Mouse (Mus musculus): ENCODE measurements around the gene Il1rl2. TPM values are rescaled to one million over a fixed set of nuclear protein-coding genes. Genes with fewer than 3 reads are reported as not detected.

Gene Il1rl2
- total and polyA plus RNA-seq, 3 experiments: 0.04 to 0.08 TPM; not detected in 1

DNA sequence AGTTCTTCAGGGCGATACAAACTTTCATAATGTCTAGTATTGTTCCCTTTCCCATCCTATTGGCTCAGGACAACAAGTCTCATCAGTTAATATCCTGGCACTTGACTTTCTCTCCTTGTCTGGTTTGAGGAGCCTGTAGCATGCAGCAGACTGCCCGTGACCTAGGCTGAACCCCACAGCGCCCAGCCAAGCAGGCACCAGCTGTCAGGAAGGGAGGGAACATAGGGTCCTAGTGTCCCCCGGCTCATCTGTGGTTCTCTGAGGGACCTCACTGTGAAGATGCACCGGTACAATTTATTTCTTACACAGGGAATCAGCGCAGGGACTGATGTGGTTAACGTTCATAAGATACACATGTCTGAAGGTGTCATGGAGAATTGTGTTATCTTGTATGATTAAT is 52.3 kb downstream of the Il1rl2 start:
- Histone ChIP-seq H3K79me2 (ENCODE audit: control insufficient read depth, insufficient read depth, low read length, poor library complexity) (no peaks in the 10 kb centered on the region), H3K27ac (ENCODE audit: control insufficient read depth, low read depth, low read length) (no peak overlapping the region), H3K4me1 (ENCODE audit: control insufficient read depth in 1 of 2, insufficient read depth in 2 of 2, low read length in 2 of 2) (no peaks in the 10 kb centered on the region), H3K9me3 (replicated peaks; ENCODE audit: insufficient read depth, low read length) (no peaks in the 10 kb centered on the region), H3K4me3 (ENCODE audit: control insufficient read depth in 1 of 2, insufficient read depth in 1 of 2, low read depth in 2 of 2, low read length in 2 of 2) (no peak overlapping the region), H3K27me3 (ENCODE audit: control insufficient read depth in 1 of 2, insufficient read depth in 2 of 2, low read length in 2 of 2) (no peaks in the 10 kb centered on the region), H3K9ac (ENCODE audit: control insufficient read depth, low read depth, low read length, poor library complexity, severe bottlenecking) (no peak overlapping the region), H3K36me3 (ENCODE audit: control insufficient read depth in 1 of 2, insufficient read depth in 2 of 2, low read length in 2 of 2) (no peaks in the 10 kb centered on the region)
- TF ChIP-seq NELFE (IDR thresholded peaks at IDR 0.05; ENCODE audit: low read depth, low read length) (no peak), ZMIZ1 (IDR thresholded peaks at IDR 0.05; ENCODE audit: low read depth, low read length) (no peak), CTCF (IDR thresholded peaks at IDR 0.05 in 2 of 3, conservative IDR thresholded peaks at IDR 0.05 in 1 of 3; ENCODE audit: control insufficient read depth in 1 of 3, insufficient read depth in 1 of 3, low read depth in 2 of 3, low read length in 3 of 3, poor library complexity in 1 of 3, severe bottlenecking in 1 of 3) (no peak), HCFC1 (IDR thresholded peaks at IDR 0.05; ENCODE audit: low read depth, low read length) (no peak), EP300 (IDR thresholded peaks at IDR 0.05; ENCODE audit: low read depth in 1 of 2, low read length in 2 of 2) (no peak), MYB (IDR thresholded peaks at IDR 0.05; ENCODE audit: low read depth, low read length) (no peak), TAL1 (IDR thresholded peaks at IDR 0.05; ENCODE audit: low read length) (no peak)
- no peak for DNase-seq (ENCODE audit: low read depth, low spot score)

DNA sequence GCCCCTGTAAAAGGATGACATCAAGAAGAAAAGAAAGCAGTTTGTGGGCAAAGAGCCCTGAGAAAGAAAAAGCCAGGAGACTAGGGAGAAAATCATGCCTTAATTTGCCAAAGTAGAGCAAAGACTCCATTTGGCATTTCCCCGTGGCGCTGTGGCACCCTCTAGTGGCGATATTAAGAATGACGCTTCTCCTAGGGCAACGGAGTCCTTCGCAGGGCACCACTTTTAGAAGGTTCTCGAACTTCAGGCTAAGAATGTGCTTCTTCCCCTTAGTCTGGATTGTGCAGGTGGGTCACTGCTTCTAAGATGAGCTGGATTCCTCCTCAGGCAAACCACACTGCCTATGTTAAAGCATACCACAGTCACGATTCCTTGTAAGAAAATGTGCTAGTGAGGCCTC is 54.4 kb downstream of the Il1rl2 start:
- H3K9me3 ChIP-seq (replicated peaks; ENCODE audit: insufficient read depth, low read length): no peaks in the 10 kb centered on the region
- no peak overlapping the region for H3K9ac ChIP-seq (ENCODE audit: control insufficient read depth, low read depth, low read length, poor library complexity, severe bottlenecking)
- H3K27ac ChIP-seq (ENCODE audit: control insufficient read depth, low read depth, low read length): no peak overlapping the region
- 0 out of 4 replicates have a peak, but pooled peaks cover 0 to 2% of the 10 kb centered on the region in 2 experiments for H3K27me3 ChIP-seq (ENCODE audit: control insufficient read depth in 1 of 2, insufficient read depth in 2 of 2, low read length in 2 of 2)
- DNase-seq (ENCODE audit: low read depth, low spot score): peak; percentile 72
- H3K4me1 ChIP-seq (ENCODE audit: control insufficient read depth in 1 of 2, insufficient read depth in 2 of 2, low read length in 2 of 2): no peaks in the 10 kb centered on the region
- H3K79me2 ChIP-seq (ENCODE audit: control insufficient read depth, insufficient read depth, low read length, poor library complexity): no peaks in the 10 kb centered on the region
- H3K36me3 ChIP-seq (ENCODE audit: control insufficient read depth in 1 of 2, insufficient read depth in 2 of 2, low read length in 2 of 2): no peaks in the 10 kb centered on the region
- H3K4me3 ChIP-seq (ENCODE audit: control insufficient read depth in 1 of 2, insufficient read depth in 1 of 2, low read depth in 2 of 2, low read length in 2 of 2): no peak overlapping the region
- TF ChIP-seq TBP (IDR thresholded peaks at IDR 0.05; ENCODE audit: low read depth, low read length) (no peak), JUND (IDR thresholded peaks at IDR 0.05; ENCODE audit: low read depth, low read length) (no peak), ZKSCAN1 (IDR thresholded peaks at IDR 0.05; ENCODE audit: low read depth, low read length) (no peak), CHD2 (IDR thresholded peaks at IDR 0.05; ENCODE audit: low read length) (no peak), SIN3A (IDR thresholded peaks at IDR 0.05; ENCODE audit: low read length) (0 out of 2 replicates have a peak, but pooled peaks have one; percentile 22), POLR2A (IDR thresholded peaks at IDR 0.05; ENCODE audit: control insufficient read depth in 1 of 2, insufficient read depth in 1 of 2, low read depth in 1 of 2, low read length in 2 of 2, poor library complexity in 1 of 2) (no peak), MEF2A (IDR thresholded peaks at IDR 0.05; ENCODE audit: extremely low read depth, insufficient replicate concordance, low read depth, low read length, poor library complexity, severe bottlenecking) (no peak), UBTF (IDR thresholded peaks at IDR 0.05; ENCODE audit: borderline replicate concordance, insufficient read depth, low read depth, low read length) (no peak), TAL1 (IDR thresholded peaks at IDR 0.05; ENCODE audit: low read length) (no peak), HCFC1 (IDR thresholded peaks at IDR 0.05; ENCODE audit: low read depth, low read length) (no peak), RCOR1 (IDR thresholded peaks at IDR 0.05; ENCODE audit: low read depth, low read length) (no peak), MYC (IDR thresholded peaks at IDR 0.05; ENCODE audit: low read depth, low read length) (no peak), MAFK (IDR thresholded peaks at IDR 0.05; ENCODE audit: borderline replicate concordance, low read depth, low read length) (no peak), USF2 (IDR thresholded peaks at IDR 0.05; ENCODE audit: borderline replicate concordance in 1 of 2, insufficient read depth in 1 of 2, low read depth in 1 of 2, low read length in 2 of 2) (no peak), MAZ (IDR thresholded peaks at IDR 0.05; ENCODE audit: low read depth, low read length) (0 out of 2 replicates have a peak, but pooled peaks have one; percentile 10), ZNF384 (IDR thresholded peaks at IDR 0.05; ENCODE audit: low read depth, low read length) (no peak), MXI1 (IDR thresholded peaks at IDR 0.05; ENCODE audit: low read depth, low read length) (no peak), CHD1 (IDR thresholded peaks at IDR 0.05; ENCODE audit: low read depth, low read length) (no peak), ZMIZ1 (IDR thresholded peaks at IDR 0.05; ENCODE audit: low read depth, low read length) (no peak), NRF1 (IDR thresholded peaks at IDR 0.05; ENCODE audit: insufficient read depth, low read depth, low read length, poor library complexity, severe bottlenecking) (no peak), EP300 (IDR thresholded peaks at IDR 0.05; ENCODE audit: low read depth in 1 of 2, low read length in 2 of 2) (no peak), BHLHE40 (IDR thresholded peaks at IDR 0.05; ENCODE audit: borderline replicate concordance, low read depth, low read length) (no peak), TCF12 (IDR thresholded peaks at IDR 0.05; ENCODE audit: low read depth, low read length) (no peak), USF1 (IDR thresholded peaks at IDR 0.05; ENCODE audit: low read depth, low read length) (no peak), RAD21 (IDR thresholded peaks at IDR 0.05; ENCODE audit: low read depth, low read length) (no peak; the same call in none of the 2 replicates), GABPA (IDR thresholded peaks at IDR 0.05; ENCODE audit: low read depth, low read length) (no peak), ZC3H11A (IDR thresholded peaks at IDR 0.05; ENCODE audit: low read depth, low read length) (peak; percentile 99), CTCF (IDR thresholded peaks at IDR 0.05 in 2 of 3, conservative IDR thresholded peaks at IDR 0.05 in 1 of 3; ENCODE audit: control insufficient read depth in 1 of 3, insufficient read depth in 1 of 3, low read depth in 2 of 3, low read length in 3 of 3, poor library complexity in 1 of 3, severe bottlenecking in 1 of 3) (peak; percentile 96 to 99 (median 98)), MYB (IDR thresholded peaks at IDR 0.05; ENCODE audit: low read depth, low read length) (no peak)

All from MEL (cell line).